Mouse (Mus musculus) C2C12 (cell line): ENCODE measurements at regions not wholly inside any gene's neighbourhood (a gene's known extent, or its start where the extent isn't known, plus 50 kb on each side); places are given as distances from the start of the nearest gene placed in this dataset.

ENCODE experiments used
- H3K27me3 ChIP-seq: one replicate; pipeline ENCODE4 v1.6.1; 2011; ENCODE audit not compliant: control insufficient read depth, insufficient read depth, insufficient read length
- H3K36me3 ChIP-seq: one replicate; pipeline ENCODE4 v1.6.1; 2011; ENCODE audit not compliant: control insufficient read depth, insufficient read depth
- H3K4me3 ChIP-seq: one replicate; pipeline ENCODE4 v1.5.1; 2011; ENCODE audit warnings: mild to moderate bottlenecking, control low read depth; ENCODE audit not compliant: poor library complexity, insufficient read depth, severe bottlenecking
- H3K79me2 ChIP-seq: one replicate; pipeline ENCODE4 v1.6.1; 2011; ENCODE audit not compliant: control insufficient read depth, insufficient read depth
- H3K79me3 ChIP-seq: one replicate; pipeline ENCODE4 v1.6.1; 2011; ENCODE audit warnings: low read depth, control low read depth
- H3ac ChIP-seq: one replicate; pipeline ENCODE3; 2011; ENCODE audit warnings: low read depth; ENCODE audit not compliant: control insufficient read depth, insufficient read length
- CEBPB ChIP-seq: IDR thresholded peaks from one replicate; pipeline ENCODE4 v1.6.1; 2011; ENCODE audit warnings: low read depth, mild to moderate bottlenecking, control low read depth, moderate library complexity
- CTCF ChIP-seq: IDR thresholded peaks from one replicate; pipeline ENCODE4 v1.5.1; 2011; ENCODE audit not compliant: control insufficient read depth, insufficient read depth, insufficient read length
- FOSL1 ChIP-seq: IDR thresholded peaks from one replicate; pipeline ENCODE4 v1.8.0; 2011; ENCODE audit warnings: mild to moderate bottlenecking, low read length; ENCODE audit not compliant: poor library complexity, insufficient read depth, severe bottlenecking
- MAX ChIP-seq: IDR thresholded peaks from one replicate; pipeline ENCODE4 v1.6.1; 2011; ENCODE audit warnings: mild to moderate bottlenecking, control low read depth
- MYOD1 ChIP-seq: IDR thresholded peaks from one replicate; pipeline ENCODE4 v1.6.1; 2011; ENCODE audit warnings: low read depth; ENCODE audit not compliant: control insufficient read depth, insufficient read length
- MYOG ChIP-seq: IDR thresholded peaks from one replicate; pipeline ENCODE4 v1.6.1; 2011; ENCODE audit not compliant: control insufficient read depth, insufficient read length; ENCODE audit errors: extremely low read depth
- USF1 ChIP-seq: IDR thresholded peaks from one replicate; pipeline ENCODE4 v1.6.1; 2011; ENCODE audit warnings: low read depth, mild to moderate bottlenecking, control low read depth, moderate library complexity

DNA sequence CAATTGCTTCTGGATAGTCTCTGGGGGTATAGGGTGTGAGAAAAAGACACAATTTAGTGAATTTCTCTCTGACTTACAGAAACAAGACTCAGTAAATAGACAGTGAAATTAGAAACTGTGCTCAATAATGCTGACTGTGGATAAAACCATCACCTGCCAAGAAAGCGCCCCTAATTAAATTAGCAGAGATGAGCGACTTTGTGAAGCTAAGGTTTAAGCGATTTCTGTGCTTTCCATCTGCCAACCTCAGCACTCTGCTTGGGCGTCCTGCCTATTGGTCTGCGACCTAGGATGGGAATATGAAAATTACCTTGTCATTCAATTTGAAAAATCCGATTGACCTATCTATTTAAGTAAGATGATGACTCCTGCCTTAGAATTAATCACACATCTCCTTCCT, 570.5 kb downstream of the Lmo7 start:
- no peaks in the 10 kb centered on the region for H3K36me3 ChIP-seq

DNA sequence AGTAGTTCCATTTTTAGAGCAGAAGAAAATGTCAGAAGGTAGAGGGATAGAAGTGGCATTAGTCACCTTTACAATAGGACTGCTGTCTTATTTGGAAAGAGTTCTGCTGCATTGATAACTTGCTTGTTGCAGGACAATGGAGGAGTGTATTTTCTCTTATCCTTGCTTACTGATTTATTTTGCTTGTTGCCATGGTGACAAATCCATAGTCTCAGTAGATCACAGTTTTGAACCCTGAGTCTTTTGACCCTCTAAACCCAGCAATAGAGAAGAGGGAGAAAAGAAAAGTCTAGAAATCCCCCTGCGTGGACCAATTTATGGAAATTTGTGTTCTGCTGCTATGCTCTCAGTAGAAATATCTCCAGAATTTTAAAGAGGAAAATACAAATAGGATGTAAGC, 561.6 kb downstream of the Lmo7 start:
- Histone ChIP-seq H3K79me3 (no peaks in the 10 kb centered on the region), H3K79me2 (no peaks in the 10 kb centered on the region), H3K4me3 (no peak overlapping the region), H3K27me3 (no peaks in the 10 kb centered on the region), H3K36me3 (no peaks in the 10 kb centered on the region), H3ac (no peak overlapping the region)
- TF ChIP-seq MYOG (no peak), MYOD1 (no peak), USF1 (no peak), CTCF (no peak), CEBPB (no peak), MAX (no peak), FOSL1 (no peak)

More for the DNA sequence above, 570.5 kb downstream of the Lmo7 start:
- Histone ChIP-seq H3ac (no peak overlapping the region), H3K79me3 (no peaks in the 10 kb centered on the region), H3K27me3 (no peaks in the 10 kb centered on the region), H3K79me2 (no peaks in the 10 kb centered on the region), H3K4me3 (no peak overlapping the region)
- TF ChIP-seq CTCF (no peak), USF1 (no peak), MYOG (no peak), MYOD1 (no peak), FOSL1 (no peak), CEBPB (no peak), MAX (no peak)

DNA sequence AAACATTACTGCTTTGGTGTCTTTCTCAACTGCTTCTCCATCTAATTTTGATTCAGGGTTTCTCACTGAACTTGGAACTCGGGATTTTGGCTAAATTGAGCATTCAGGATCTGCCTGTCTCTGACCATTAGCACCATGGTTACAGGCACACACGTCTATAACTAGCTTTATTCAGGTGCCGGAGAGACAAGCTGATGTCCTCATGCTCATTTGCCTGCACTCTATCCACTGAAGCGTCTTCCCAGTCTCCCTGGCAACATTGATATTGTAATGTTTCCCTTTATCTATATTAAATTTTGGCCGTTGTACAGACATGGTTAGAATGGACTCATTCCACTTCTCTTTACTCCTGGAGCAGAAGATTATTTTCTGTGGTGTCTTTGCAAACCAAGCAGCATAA, 520.3 kb downstream of the Lmo7 start:
- no peak overlapping the region for H3ac ChIP-seq
- no peaks in the 10 kb centered on the region for H3K79me2 ChIP-seq
- H3K36me3 ChIP-seq: no peaks in the 10 kb centered on the region
- H3K4me3 ChIP-seq: no peak overlapping the region
- TF ChIP-seq MYOD1 (no peak), CEBPB (no peak), MYOG (no peak), CTCF (no peak), MAX (no peak), USF1 (no peak), FOSL1 (no peak)
- no peaks in the 10 kb centered on the region for H3K27me3 ChIP-seq
- H3K79me3 ChIP-seq: no peaks in the 10 kb centered on the region

DNA sequence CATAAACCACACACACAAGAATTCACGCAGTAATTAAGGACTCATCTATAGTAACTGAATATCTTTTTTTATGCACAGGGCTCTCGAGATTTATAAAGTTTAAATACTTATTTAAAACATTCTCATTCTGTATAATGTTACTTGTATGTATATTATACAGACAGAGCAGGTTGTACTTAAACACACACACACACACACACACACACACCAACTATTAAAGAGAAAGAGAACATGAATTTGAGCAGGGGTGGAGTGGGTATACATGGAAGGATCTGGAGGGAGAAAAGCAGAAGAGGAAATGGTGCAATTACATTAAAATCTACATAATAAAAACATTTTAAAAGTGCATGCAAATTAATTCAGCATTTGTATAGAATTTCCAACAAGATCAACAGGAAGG, 518.8 kb downstream of the Lmo7 start:
- Histone ChIP-seq H3K27me3 (no peaks in the 10 kb centered on the region), H3K79me2 (no peaks in the 10 kb centered on the region), H3K4me3 (no peak overlapping the region), H3K36me3 (no peaks in the 10 kb centered on the region), H3ac (no peak overlapping the region), H3K79me3 (no peaks in the 10 kb centered on the region)
- TF ChIP-seq MYOD1: no peak
- TF ChIP-seq MYOG: no peak
- TF ChIP-seq FOSL1: no peak
- TF ChIP-seq CTCF: no peak
- TF ChIP-seq USF1: no peak
- TF ChIP-seq CEBPB: no peak
- no peak for TF ChIP-seq MAX

DNA sequence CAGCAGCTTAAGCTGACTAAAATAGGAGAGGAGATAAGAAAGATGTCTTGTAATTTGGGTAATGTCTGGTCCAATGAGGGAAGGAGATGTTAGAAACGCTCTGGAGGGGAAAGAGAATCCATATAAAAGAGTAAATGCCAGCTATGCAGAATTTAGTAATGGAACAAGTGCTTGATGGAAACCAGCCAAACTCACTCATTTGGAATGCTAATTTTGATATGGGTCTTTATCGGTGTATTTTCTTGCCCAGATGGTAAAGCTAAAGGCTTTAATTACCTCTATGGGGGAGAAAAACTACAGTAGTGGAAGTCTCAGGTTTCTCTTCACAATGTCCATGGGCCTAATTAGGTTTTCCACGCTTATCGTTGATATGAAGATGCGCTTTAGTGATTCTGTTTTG, 518.3 kb downstream of the Lmo7 start:
- no peaks in the 10 kb centered on the region for H3K27me3 ChIP-seq
- H3K36me3 ChIP-seq: no peaks in the 10 kb centered on the region
- no peak for TF ChIP-seq MAX
- TF ChIP-seq MYOG: no peak
- TF ChIP-seq FOSL1: no peak
- no peak for TF ChIP-seq CTCF
- TF ChIP-seq USF1: no peak
- no peak overlapping the region for H3ac ChIP-seq
- H3K79me3 ChIP-seq: no peaks in the 10 kb centered on the region
- H3K79me2 ChIP-seq: no peaks in the 10 kb centered on the region
- no peak overlapping the region for H3K4me3 ChIP-seq

DNA sequence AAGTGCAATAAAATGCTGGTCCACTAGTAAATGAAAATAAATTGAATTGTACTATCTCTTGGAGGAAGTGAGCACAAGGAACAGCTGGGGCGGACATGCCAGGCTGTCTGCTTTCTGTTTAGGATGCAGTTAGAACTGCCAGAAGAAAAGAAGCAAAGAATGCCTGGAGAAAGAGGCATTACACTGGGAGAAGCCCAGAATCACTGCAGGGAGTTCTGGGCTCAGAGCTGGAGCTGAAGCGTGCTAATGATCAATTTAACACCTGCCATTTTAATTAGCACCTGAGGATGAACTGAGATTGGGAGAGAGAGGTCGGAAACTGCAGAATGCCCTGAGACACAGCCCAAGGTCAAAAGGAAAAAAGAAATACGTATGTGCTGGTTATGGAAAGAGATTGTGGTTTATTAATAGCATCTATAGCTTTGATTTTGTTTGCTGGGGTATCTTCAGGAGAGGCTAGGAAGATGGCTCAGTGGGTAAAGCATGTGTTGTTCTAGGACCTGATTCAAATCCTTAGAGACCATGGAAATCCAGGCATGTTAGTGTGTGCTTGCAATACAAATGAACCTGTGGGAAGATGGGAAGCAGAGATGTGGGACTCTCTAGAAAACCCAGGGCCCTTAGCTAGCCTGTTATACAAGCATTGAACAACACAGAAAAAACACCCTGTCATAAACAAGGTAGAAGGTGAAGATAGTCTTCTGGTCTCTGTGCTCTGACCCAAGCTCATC, 514.2 kb downstream of the Lmo7 start:
- H3K27me3 ChIP-seq: no peaks in the 10 kb centered on the region
- H3K4me3 ChIP-seq: no peak overlapping the region
- no peaks in the 10 kb centered on the region for H3K79me2 ChIP-seq
- H3K79me3 ChIP-seq: no peaks in the 10 kb centered on the region
- no peak for TF ChIP-seq MYOG
- no peak overlapping the region for H3ac ChIP-seq
- H3K36me3 ChIP-seq: no peaks in the 10 kb centered on the region
